Mouse (Mus musculus): Measurements from ENCODE around the gene Creb3l2. TPM values are rescaled to one million over a fixed set of nuclear protein-coding genes. Genes with fewer than 3 reads are reported as not detected.

The Creb3l2 gene
- polyA plus RNA-seq (2012): under 0.01 and 0.01 TPM in 2 replicates

- H3K4me3 ChIP-seq (replicated peaks): peak within 1 kb of the TSS; percentile 76
These were observed at the start of gene Creb3l2 for GRCm38 (mm10) chr6:37442041-37442667. Gene Creb3l2, minus strand, starts transcription at chr6:37442146.

GRCm38 (mm10) chr6:37486502-37486901 is 44.6 kb upstream of the Creb3l2 start:
- TF ChIP-seq TAL1 (IDR thresholded peaks at IDR 0.05; ENCODE audit: low read length) (no peak), GATA1 (IDR thresholded peaks at IDR 0.05; ENCODE audit: low read length) (no peak)
- H3K4me3 ChIP-seq (replicated peaks): no peak overlapping the region
- H3K4me1 ChIP-seq (ENCODE audit: control insufficient read depth): peaks cover 2% of the 10 kb centered on the region; the same call in 1 of the 2 replicates
- no peaks in the 10 kb centered on the region for H3K36me3 ChIP-seq (ENCODE audit: control insufficient read depth)
- no peaks in the 10 kb centered on the region for H3K9me3 ChIP-seq (ENCODE audit: control insufficient read depth, low read length)
- no peaks in the 10 kb centered on the region for H3K27me3 ChIP-seq (ENCODE audit: control insufficient read depth)

More at GRCm38 (mm10) chr6:37442041-37442667, at the start of gene Creb3l2:
- Histone ChIP-seq H3K9me3 (ENCODE audit: control insufficient read depth, low read length) (no peaks in the 10 kb centered on the region), H3K36me3 (ENCODE audit: control insufficient read depth) (no peaks in the 10 kb centered on the region; the same call in 1 of the 2 replicates), H3K27me3 (ENCODE audit: control insufficient read depth) (peaks cover 13% of the 10 kb centered on the region), H3K4me1 (ENCODE audit: control insufficient read depth) (peaks cover 25% of the 10 kb centered on the region)
- TF ChIP-seq TAL1 (IDR thresholded peaks at IDR 0.05; ENCODE audit: low read length) (no peak), GATA1 (IDR thresholded peaks at IDR 0.05; ENCODE audit: low read length) (no peak)

GRCm38 (mm10) chr6:37484588-37485070 is 42.7 kb upstream of the Creb3l2 start:
- Histone ChIP-seq H3K27me3 (ENCODE audit: control insufficient read depth) (no peaks in the 10 kb centered on the region), H3K4me3 (replicated peaks) (no peak overlapping the region), H3K9me3 (ENCODE audit: control insufficient read depth, low read length) (no peaks in the 10 kb centered on the region), H3K4me1 (ENCODE audit: control insufficient read depth) (peaks cover 2% of the 10 kb centered on the region; the same call in 1 of the 2 replicates), H3K36me3 (ENCODE audit: control insufficient read depth) (no peaks in the 10 kb centered on the region)
- TF ChIP-seq GATA1 (IDR thresholded peaks at IDR 0.05; ENCODE audit: low read length): no peak
- no peak for TF ChIP-seq TAL1 (IDR thresholded peaks at IDR 0.05; ENCODE audit: low read length)

- TF ChIP-seq TAL1 (IDR thresholded peaks at IDR 0.05; ENCODE audit: low read length): no peak
- TF ChIP-seq GATA1 (IDR thresholded peaks at IDR 0.05; ENCODE audit: low read length): no peak
- Histone ChIP-seq H3K36me3 (ENCODE audit: control insufficient read depth) (no peaks in the 10 kb centered on the region), H3K9me3 (ENCODE audit: control insufficient read depth, low read length) (no peaks in the 10 kb centered on the region), H3K4me3 (replicated peaks) (no peak overlapping the region), H3K4me1 (ENCODE audit: control insufficient read depth) (peaks cover 5% of the 10 kb centered on the region), H3K27me3 (ENCODE audit: control insufficient read depth) (no peaks in the 10 kb centered on the region)
These were observed 41.3 kb upstream of the Creb3l2 start for GRCm38 (mm10) chr6:37483262-37483661.

- Histone ChIP-seq H3K9me3 (ENCODE audit: control insufficient read depth, low read length) (no peaks in the 10 kb centered on the region), H3K4me3 (replicated peaks) (no peak overlapping the region), H3K36me3 (ENCODE audit: control insufficient read depth) (no peaks in the 10 kb centered on the region), H3K4me1 (ENCODE audit: control insufficient read depth) (peaks cover 7% of the 10 kb centered on the region), H3K27me3 (ENCODE audit: control insufficient read depth) (no peaks in the 10 kb centered on the region)
- TF ChIP-seq TAL1 (IDR thresholded peaks at IDR 0.05; ENCODE audit: low read length): no peak
- TF ChIP-seq GATA1 (IDR thresholded peaks at IDR 0.05; ENCODE audit: low read length): no peak
These were observed 39.2 kb upstream of the Creb3l2 start for GRCm38 (mm10) chr6:37481147-37481546.

DNA sequence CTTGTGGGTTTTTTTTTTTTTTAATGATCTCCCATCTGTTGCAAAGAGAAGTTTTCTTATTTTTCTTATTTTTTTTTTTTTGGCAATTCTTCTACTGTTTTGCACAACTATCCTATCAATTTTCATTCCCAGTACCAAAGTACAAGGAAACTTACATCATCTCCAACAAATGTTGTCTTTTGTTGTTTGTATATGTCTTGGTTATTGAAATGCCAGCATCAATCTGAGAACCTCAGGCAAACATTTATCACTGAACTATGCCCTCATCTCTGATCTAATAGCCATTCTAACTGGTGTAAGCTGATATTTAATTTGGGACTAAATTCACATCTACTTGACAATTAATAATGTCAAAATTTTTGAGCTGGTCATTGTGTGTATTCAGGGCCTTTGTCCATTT is 38.1 kb upstream of the Creb3l2 start:
- no peaks in the 10 kb centered on the region for H3K9me3 ChIP-seq (ENCODE audit: control insufficient read depth, low read length)
- peaks cover 7% of the 10 kb centered on the region for H3K4me1 ChIP-seq (ENCODE audit: control insufficient read depth)
- H3K4me3 ChIP-seq (replicated peaks): no peak overlapping the region
- no peaks in the 10 kb centered on the region for H3K27me3 ChIP-seq (ENCODE audit: control insufficient read depth)
- TF ChIP-seq TAL1 (IDR thresholded peaks at IDR 0.05; ENCODE audit: low read length): no peak
- TF ChIP-seq GATA1 (IDR thresholded peaks at IDR 0.05; ENCODE audit: low read length): no peak
- no peaks in the 10 kb centered on the region for H3K36me3 ChIP-seq (ENCODE audit: control insufficient read depth)

DNA sequence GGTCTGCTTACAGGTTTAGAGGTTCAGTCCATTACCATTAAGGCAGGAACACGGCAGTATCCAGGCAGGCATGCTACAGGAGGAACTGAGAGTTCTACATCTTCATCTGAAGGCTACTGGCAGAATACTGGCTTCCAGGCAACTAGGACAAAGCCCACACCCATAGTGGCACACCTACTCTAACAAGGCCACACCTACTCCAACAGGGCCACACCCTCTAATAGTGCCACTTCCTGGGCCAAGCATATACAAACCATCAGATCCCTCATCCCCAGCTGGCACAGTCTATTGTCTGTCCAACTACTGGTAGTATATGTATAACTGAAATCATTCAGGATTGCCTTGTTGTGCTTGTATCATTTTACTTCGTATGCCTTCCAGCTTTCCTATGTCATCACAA is 36.5 kb upstream of the Creb3l2 start:
- no peaks in the 10 kb centered on the region for H3K9me3 ChIP-seq (ENCODE audit: control insufficient read depth, low read length)
- TF ChIP-seq TAL1 (IDR thresholded peaks at IDR 0.05; ENCODE audit: low read length) (no peak), GATA1 (IDR thresholded peaks at IDR 0.05; ENCODE audit: low read length) (no peak)
- H3K4me1 ChIP-seq (ENCODE audit: control insufficient read depth): peaks cover 7% of the 10 kb centered on the region
- no peaks in the 10 kb centered on the region for H3K27me3 ChIP-seq (ENCODE audit: control insufficient read depth)
- H3K36me3 ChIP-seq (ENCODE audit: control insufficient read depth): no peaks in the 10 kb centered on the region
- no peak overlapping the region for H3K4me3 ChIP-seq (replicated peaks)

DNA sequence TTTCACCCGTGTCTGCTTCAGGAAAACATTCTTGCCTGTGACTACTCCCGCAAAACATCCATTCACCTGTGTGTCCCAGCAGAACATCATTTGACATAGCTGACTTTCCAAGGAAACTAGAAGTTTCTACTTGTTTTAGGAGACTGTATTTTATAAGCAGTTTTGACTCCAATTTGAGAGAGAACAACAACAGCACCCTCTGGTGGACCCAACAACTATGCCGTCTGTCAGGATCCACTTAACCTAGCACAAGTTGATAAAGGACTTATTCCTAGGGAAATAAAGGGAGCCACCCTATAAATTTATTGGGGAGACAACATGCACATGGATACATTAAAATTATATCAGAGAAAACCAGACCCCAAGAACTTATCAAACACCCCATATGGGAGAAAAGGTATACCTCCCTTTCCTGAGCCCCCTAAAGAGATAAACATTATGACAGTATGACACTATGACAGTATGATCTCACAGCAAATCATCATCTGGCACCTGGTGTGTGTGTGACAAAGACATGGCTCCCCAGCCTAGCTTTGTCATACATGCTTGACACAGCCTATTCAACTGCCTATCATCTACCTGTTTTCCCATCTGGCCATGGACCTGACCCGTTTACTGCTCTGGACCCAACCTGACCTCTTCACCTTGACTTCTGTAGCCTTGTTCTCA is 31.9 kb upstream of the Creb3l2 start:
- H3K27me3 ChIP-seq (ENCODE audit: control insufficient read depth): no peaks in the 10 kb centered on the region
- no peaks in the 10 kb centered on the region for H3K9me3 ChIP-seq (ENCODE audit: control insufficient read depth, low read length)
- no peak overlapping the region for H3K4me3 ChIP-seq (replicated peaks)
- H3K36me3 ChIP-seq (ENCODE audit: control insufficient read depth): no peaks in the 10 kb centered on the region
- H3K4me1 ChIP-seq (ENCODE audit: control insufficient read depth): peaks cover 5% of the 10 kb centered on the region
- TF ChIP-seq TAL1 (IDR thresholded peaks at IDR 0.05; ENCODE audit: low read length) (no peak), GATA1 (IDR thresholded peaks at IDR 0.05; ENCODE audit: low read length) (no peak)

DNA sequence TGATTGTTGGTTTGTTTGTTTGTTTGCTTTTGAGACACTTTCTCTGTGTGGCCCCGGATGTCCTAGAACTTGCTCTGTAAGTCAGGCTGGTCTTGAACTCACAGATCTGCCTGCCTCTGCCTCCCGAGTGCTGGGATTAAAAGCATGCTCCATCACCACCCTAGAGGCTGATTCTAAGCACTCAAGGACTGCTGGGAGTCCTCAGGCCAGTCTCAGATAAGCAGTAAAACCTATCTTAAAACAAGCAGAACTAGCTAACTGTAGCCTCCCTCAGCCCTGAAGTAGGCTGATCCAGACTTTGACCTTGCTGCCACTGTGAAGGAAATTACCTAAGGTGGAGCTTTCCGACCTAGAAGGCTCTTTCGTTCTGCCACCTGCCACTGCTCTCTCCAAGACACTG is 28.3 kb upstream of the Creb3l2 start:
- TF ChIP-seq GATA1 (IDR thresholded peaks at IDR 0.05; ENCODE audit: low read length) (no peak), TAL1 (IDR thresholded peaks at IDR 0.05; ENCODE audit: low read length) (no peak)
- Histone ChIP-seq H3K27me3 (ENCODE audit: control insufficient read depth) (no peaks in the 10 kb centered on the region), H3K36me3 (ENCODE audit: control insufficient read depth) (no peaks in the 10 kb centered on the region), H3K9me3 (ENCODE audit: control insufficient read depth, low read length) (no peaks in the 10 kb centered on the region), H3K4me1 (ENCODE audit: control insufficient read depth) (no peaks in the 10 kb centered on the region), H3K4me3 (replicated peaks) (no peak overlapping the region)
